Mouse (Mus musculus) lung, postnatal 0 days (tissue): ENCODE data around the gene Upk1a.

Source experiments
- CTCF ChIP-seq: IDR thresholded peaks from 2 replicates; pipeline ENCODE4 v1.5.1; 2016; ENCODE audit warnings: antibody characterized with exemption, mild to moderate bottlenecking
- EP300 ChIP-seq: IDR thresholded peaks from 2 replicates; pipeline ENCODE4 v1.6.1; 2016; ENCODE audit warnings: antibody characterized with exemption, mild to moderate bottlenecking, control low read depth

GRCm38 (mm10) chr7:30604424-30604823 is 8.2 kb downstream of the Upk1a start:
- no peak for TF ChIP-seq CTCF
- no peak for TF ChIP-seq EP300
